Mouse (Mus musculus) R1 (cell line): ENCODE data around the gene Gm21954.
A peak's percentile ranks its signal among the peaks of the same experiment; 100 is the strongest.

Experiments used
- DNase-seq: peaks from one replicate; pipeline ENCODE4 v3.0.0-alpha.2; 2018; ENCODE audit warnings: low read depth, low spot score

Gene Gm21954

DNA sequence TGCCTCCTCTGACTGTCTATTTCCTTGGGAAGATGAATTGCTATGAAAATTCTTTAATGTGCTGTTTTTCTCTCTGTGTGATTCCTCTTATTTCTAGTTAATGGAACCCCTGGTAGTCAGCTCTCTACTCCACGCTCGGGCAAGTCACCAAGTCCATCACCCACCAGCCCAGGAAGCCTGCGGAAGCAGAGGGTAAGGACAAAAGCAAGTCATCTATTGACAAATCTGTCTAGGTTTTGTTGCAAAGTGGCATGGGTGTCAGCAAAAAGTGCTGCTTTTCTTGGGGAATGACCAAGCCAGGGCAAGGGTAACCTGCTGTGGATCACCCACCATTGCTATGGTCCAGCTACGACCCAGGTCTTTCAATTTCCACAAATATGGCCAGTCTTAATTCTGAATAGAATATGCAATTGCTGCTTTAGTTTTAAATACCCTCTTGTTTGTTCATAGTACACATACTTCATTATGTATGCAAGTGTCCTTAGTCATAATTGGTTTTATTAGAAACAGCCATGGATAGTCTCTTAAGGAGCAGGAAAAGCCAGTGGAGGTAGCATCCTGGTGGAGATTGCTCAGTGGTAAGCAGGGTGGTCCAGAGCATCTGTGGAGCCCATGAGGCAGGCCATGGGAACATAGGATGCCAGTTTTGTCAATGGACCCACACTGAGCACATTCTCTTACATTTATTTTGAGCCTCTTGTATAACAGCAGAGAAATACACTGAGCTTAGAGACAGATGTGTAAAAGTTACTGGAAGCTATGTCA is 8.9 kb downstream of the Gm21954 start:
- DNase-seq = no peak

DNA sequence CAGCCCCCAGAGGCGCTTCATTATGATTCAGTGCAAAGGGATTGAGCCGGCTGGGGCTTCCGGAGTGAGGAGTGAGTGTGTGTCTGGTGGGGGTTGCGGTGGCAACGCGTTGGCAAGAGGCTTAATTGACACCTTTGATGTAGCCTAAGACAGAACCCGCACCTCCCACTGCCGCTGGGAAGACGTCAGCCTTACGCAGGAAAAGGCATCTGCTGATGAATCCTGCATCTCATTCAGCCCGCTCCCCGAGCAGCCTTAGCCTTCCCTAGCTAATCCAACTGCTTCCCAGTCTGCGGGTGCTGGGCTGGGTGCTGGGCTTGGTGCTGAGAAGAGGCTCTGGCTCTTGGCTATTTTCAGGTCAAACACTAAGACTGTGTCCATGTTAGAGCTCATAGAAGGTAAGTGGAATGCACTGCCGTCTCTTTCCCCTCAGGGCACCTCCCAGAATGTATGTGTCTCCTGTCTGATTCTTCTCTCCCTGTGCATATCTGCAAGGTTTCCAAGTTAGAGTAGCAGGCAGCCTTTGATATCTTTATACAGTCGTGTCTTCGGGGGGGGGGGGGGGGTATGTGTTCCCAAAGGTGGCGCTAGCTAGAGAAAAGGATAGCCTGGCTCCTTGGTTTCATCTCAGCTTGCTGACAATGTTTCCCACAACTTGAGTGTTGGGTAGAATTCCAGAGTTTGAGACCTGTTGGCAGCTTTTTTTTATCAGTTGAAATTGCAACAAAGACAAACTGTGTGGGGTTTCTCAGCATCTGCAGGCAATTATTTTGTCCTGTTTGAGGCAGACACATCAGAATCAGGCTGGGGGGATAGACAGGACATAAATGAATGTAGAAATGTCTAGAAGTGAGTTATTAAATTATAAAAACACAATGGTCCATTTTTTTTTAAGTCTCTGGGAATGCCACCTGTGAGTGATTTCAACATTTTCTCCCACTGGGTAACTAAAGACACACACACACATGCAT is 10.0 kb downstream of the Gm21954 start:
- DNase-seq = peak; percentile 84

DNA sequence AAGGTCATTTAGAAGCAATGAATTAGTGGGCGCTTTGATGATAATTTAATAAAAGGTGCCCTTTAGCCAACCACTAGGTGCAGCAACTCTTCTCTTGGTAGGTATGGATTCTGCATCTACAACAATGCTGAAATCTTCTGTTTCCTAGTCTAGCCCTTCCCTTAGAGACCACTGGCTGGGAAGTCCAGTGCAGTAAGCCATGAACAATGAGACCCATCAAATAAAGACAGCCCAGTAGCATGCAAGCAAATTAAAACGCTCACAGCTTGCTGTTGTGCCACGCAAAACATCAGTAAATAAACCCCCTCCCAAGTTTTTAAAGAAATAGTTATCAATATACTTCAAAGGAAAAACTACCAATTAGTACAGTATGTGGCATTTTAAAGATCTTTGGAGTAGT is 10.9 kb downstream of the Gm21954 start:
- DNase-seq = peak; percentile 3

DNA sequence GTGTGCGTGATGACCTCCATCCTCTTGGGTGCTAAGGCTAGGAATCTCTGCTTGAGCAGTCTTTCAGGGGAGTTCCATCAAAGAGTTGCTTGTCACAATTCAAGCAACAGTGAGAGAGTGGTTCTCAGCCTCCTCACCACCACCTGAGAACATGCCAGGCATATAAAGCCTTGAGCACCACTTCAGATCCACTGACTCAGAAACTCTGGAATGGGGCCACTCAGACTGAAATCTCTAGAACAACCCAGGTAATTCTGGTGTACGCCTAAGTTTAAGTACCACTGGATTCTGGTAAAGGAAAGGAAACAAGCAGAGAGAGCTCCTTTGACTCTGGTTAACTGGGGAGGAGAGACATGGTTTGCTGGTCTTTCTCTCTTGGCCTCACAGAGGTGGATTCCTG is 19.5 kb downstream of the Gm21954 start:
- no peak for DNase-seq

DNA sequence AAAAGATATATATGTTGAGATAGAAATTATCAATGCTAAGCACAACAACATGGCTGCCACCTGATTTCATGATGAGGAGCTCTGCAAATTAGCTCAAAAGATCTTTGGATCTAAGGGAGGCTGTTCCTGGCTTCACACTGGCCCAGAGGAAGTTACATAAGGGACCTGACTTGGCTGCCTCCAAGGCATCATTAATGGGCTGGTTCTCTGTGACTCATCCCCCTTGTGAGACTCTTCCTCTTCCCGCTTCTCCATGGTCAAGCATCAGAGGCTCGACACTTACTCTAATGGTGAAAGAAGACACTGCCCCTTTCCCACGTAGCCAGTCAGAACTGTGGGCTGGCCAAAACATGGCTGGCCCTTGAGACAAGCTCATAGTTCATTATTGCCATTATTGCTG is 20.1 kb downstream of the Gm21954 start:
- no peak for DNase-seq

DNA sequence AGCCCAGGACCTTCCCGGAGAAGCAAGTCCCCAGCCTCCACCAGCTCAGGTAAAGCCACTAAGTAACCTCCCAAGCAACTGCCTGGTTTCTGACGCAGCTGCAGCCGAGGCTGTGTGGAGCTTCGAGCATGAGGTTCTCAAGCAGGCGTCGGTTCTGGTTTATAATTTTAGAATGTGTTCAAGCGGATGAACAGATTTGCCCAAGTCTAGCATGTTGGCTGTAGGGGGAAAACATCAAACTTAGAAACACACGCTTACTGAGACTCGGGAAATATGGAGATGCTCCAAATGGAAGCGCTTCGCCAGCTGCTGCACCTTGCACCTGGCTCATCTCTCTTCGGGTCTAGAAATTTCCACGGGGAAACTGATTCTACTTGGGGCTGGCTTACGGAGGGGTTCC is 21.0 kb downstream of the Gm21954 start:
- no peak for DNase-seq

DNA sequence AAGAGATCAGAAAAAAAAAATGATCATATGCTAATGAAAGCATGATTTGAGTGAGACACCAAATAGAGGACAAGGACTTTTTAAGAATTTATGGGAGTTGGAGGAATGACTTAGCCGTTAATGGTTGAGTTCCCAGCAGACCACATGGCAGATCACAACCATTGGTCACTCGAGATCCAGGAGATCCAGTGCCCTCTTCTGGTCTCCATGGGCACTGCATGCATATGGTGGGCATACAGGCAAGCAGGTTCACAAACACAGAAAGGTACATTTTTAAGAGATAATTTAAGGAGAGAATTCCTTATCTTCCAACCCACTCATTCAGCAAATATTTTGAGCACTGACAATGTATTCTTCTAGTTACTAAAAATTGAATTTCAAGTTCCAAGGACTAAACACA is 22.9 kb downstream of the Gm21954 start:
- DNase-seq = peak; percentile 35

DNA sequence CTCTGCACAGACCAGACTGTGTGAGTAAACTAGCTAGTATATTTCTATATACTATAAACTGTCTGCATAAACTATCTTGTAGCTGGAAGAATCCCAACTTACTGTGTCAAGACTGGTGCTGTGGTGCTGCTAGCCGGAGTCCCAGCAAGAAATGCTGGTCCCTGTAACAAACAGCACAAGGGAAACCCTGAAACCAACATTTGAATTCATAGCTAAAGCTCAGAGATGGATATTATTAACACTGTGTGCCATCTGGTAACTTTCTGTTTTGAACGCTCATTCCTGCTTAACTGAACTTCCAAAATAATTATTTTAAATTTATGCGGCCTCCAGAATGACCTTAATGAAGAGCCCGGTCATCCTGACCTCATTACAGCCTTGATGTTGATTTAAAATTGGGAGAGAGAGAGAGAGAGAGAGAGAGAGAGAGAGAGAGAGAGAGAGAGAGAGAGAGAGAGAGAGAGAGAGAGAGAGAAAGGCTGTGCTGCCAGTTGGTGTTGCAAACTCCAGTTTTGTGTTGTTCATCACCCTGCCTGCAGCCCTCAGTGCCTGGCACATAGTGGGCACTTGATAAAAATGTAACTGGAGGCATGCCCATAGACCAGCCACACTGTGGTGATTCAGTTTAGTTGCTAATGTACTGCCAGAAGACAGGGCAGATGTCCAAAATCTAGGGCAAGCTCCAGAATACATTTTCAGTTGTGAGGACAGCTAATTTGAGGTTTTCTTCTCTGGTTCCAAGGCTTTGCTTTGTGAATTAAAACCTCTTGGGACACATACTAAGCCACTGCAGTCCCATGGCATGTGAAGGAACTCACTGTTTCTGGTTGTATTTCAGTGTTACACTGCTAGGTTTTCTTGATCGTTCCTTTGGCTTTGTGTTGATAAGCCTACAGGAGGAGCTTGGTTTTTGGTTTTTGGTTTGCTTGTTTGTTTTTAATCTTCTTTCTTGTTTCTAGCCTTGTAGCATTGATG is 24.2 kb downstream of the Gm21954 start:
- DNase-seq = no peak

DNA sequence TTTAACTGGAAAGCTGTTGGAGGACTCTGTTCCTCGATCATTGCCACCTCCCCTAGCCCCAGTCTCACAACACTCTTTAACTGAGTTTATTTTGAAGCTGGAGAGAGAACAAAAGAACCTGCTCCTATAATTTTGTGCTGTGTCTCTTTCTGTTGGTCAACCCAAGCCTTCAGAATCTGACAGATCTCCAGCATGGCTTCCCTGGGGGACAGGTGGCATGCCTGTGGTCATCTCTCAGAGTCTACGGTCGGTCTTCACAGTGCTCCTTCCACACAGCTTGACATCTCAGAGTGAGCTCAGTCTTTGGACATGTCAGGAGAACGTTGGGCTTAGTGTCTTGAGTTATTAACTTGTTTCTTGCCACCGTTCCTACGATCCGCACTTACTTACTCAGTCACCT is 25.3 kb downstream of the Gm21954 start:
- no peak for DNase-seq

DNA sequence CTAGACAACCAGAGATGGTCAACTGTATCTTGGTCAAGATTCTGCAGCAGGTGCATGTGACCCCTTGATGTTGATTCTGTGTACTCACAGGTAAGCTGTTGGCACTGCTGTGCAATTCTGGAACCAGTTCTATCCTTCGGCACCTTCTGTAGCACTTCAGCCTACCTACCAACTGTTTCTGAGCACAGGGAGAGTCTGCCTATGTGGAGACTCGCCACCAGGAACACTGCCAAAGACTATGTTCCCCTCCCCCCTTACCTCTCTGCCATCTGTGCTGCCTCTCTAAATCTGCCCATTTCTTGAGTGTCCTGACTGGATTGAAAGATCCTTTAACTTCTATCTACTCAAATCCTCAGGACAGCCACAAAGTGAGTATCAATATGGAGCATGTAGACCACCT is 28.3 kb downstream of the Gm21954 start:
- DNase-seq = no peak

DNA sequence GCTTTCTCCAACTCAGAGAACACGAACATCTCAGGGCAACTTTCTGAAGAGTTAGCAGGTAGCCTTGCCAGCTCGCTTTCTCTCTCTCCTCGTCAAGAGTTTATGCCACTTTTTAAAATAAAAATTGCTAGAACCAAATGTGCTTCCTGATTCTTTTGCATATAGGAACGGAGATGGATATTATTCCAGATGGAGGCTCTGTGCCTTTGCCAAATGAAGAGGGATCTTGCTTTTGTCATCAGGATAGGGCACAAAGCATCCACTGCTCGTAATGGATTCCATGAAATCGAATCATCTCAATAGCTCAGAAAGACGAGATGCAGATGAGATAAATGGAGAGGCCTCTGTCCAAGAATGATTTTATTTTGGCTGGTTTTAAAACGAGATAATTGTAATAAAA is 28.7 kb downstream of the Gm21954 start:
- no peak for DNase-seq

DNA sequence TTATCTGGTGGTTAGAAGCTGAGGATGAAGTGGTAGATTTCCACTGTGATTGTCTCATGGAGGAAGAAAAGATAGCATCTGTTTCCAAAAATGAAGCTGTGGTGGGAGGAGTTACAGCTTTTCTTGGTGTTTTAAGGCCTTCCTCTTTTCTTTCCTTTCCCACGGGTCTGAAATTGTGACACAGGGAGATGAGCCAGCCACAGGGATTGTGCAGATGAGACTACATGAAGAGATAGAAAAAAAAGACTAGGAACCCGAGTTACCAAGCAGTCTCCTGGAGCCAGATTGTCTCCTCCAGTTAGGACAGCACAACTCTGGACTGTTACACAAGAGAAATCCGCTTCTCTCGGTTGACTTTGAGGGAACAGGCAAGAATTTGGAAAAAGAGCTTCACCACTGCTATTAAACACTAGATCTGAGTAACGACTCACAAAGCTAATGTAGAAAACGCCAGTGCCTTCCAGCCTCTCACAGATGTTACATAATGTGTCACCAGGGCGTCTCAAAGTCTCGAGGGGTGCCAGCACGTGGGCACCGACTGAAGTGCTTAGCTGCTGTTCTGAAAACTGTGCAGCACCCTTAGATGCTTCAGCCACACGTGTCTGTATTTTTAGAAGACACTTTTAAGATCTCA is 29.9 kb downstream of the Gm21954 start:
- no peak for DNase-seq

DNA sequence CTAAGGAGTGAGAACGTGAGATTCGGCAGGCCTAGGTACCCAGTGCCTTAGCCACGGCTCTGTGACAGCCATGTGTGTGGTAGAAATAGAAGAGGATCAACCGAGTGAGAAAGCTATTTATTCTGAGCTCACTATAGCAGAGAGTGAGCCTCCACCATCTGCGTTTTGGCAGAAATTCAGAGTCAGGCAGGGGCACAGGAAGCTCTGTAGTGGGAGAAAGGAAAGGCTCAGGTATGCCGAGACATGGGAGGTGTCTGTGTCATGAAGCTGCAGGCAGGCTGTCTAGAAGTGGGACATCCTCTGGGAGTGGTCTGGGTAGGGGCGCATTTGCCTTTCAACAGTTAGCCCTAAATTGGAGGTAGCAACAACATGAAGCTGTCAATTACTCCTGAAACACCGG is 31.7 kb downstream of the Gm21954 start:
- no peak for DNase-seq

DNA sequence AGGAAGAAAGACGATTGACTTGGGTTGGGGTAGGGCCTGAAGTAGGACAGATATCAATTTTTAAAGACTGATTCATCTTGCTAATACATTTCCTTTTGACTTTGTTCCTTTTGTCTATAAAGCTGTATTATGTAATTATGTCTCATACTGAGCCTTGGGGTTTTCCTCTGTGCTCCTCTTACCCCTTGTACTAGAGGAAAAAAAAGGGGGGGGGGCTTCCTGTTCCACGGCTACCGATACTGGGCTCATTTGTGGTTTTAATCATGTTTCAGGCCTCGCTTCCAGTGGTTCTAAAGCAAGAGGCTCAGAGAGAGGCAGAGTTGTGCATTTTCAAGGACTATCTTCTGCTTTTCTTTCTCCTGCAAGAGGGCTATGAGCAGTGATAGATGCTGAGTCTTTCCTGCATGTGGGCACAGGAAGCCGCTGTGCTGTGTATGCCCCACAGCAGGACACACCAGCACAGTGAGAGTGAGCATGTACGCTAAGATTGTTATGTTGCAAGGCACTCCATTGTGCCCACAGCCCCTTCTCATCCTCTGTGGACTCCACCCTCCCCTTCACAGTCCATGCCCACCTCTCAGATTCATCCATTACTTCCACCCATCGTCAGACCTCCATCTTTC is 33.1 kb downstream of the Gm21954 start:
- DNase-seq = no peak

DNA sequence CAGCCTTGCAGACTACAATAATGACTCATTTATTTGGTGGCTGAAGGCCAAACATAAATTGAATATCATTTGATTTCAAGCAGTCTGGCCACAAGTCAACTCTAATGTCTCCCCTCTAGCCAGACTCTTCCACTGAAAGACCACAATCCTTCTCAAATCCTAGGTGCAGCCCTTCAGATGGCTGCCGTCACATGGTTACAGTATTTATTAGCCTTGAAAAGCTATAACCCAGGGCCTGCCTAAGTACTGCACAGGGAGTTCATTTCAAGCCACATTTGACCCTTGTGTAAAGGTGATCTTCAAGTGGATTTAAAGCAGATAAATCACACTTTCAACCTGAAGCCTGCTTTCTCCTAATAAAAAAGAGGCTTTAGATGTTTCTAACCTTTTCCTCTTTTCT is 37.7 kb downstream of the Gm21954 start:
- no peak for DNase-seq

DNA sequence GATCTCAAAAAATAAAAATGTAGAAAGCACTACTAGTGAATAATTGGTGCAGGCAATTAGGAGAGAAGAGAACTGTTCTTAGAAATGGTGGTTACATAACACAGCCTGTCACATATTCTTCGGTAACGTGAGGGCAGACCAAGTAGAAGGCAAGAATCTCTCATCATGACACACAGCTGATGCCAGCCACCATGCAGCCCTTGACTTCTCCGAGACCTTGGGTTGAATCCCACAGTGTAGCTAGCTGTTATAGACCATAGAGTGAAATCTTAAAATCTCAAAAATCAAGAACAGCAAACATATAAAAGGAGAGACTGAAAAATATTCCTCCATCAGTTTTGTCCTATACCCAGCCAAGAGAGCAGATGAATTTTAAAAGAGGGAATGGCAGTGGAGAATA is 40.8 kb downstream of the Gm21954 start:
- DNase-seq = no peak

DNA sequence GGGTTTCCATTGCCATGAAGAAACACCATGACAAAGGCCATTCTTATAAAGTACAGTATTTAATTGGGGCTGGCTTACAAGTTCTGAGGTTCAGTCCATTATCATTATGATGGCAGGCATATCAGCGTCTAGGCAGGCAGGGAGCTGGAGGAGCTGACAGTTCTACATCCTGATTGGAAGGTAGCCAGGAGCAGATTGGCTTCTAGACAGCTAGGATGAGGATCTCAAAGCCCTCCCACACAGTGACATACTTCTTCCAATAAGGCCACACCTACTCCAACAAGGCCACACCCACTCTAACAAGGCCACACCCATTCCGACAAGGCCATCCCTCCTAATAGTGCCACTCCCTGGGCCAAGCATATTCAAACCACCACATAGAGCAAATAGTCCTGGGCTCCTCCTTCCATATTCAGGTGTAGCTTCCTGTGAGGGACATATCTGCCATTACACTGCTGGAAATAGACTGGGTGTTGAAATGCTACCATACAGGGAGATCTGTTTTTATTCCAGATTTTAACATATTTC is 41.9 kb downstream of the Gm21954 start:
- peak; percentile 23 for DNase-seq

DNA sequence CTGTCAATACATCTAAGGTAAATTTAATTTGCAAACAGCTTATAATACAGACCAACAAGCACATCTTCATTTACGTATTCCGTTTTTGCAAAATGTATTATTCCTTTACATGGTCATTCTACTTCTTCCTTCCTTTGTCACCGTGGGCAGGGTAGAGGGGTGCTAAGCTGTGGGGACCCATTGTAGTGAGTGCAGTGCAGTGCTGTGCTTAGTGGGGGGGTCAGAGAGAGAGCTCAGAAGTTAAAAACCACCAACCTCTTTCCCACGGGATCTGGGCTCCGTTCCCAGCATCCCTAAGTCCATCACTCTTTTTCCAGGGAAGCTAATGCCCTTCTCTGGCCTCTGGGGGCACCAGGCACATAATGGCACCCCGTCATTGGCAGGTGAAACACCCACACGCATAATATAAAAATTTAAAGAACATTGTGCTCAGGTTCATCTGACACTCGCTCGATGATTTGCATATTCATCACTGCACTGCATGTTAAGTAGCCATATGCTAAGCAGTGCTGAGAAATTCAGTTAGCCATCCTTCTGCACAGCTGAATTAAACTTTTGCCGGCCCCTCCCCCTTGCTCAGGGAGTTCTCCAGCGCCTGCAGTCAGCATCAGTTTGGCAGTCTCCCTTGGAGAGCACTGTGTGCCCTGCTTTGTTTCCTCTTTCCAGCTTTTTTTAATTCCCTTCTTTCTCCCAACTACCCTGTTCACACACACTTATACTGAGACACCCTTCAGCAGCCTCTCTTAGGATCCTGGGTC is 48.2 kb downstream of the Gm21954 start:
- no peak for DNase-seq

DNA sequence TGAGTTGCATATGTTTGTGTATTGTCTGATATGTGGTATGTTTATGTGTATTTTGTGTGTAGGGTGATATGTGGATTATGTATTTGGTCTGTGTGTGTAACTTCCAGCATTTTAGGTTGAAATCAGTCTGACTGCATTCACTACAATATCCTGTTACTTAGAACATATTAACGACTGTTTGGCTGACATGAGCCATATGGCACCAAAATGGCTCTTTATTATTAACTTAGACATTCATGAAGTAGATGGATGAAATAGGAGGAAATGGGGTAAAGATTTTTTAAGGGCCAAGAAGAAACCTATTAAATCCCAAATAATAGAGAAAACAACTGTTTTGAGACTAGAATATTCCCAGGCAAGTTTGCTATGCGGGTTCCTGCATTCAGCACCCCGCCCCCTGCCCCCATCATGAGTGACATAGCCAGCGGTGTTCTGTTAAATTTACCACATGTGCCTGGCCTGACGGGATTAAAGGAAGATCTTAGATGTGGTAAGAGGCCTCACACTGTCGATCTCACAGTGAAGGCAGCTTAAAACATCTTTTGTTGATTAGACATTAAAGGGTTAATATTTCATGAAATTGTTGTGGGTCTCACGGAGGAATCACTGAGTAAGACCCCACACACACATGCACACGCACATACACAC is 51.5 kb downstream of the Gm21954 start:
- DNase-seq = no peak
